Mouse (Mus musculus) cerebellum, adult 2 months (tissue): ENCODE measurements at regions not wholly inside any gene's neighbourhood (a gene's known extent, or its start where the extent isn't known, plus 50 kb on each side); places are given as distances from the start of the nearest gene placed in this dataset.
A peak's percentile ranks its signal among the peaks of the same experiment; 100 is the strongest.

Experiments
- DNase-seq, 2 experiments: peaks; one replicate each; pipeline ENCODE4 v3.0.0; 2021
- H3K27ac ChIP-seq: fragments of 200-500 bp; 2 replicates; pipeline ENCODE4 v1.5.1; 2012; ENCODE audit warnings: low read length, control low read depth, inconsistent platforms; ENCODE audit not compliant: insufficient read depth
- H3K27me3 ChIP-seq: fragments of 200-500 bp; 2 replicates; pipeline ENCODE4 v1.6.1; 2012; ENCODE audit warnings: inconsistent platforms, mild to moderate bottlenecking, low read length, moderate library complexity; ENCODE audit not compliant: control insufficient read depth, insufficient read depth
- H3K4me1 ChIP-seq: fragments of 200-500 bp; 2 replicates; pipeline ENCODE4 v1.6.1; 2011; ENCODE audit warnings: low read length; ENCODE audit not compliant: control insufficient read depth, insufficient read depth
- H3K4me3 ChIP-seq: fragments of 200-500 bp; replicated peaks from 2 replicates; pipeline ENCODE3; 2011; ENCODE audit warnings: mild to moderate bottlenecking, low read depth, low read length, control low read depth; ENCODE audit not compliant: insufficient read depth
- CTCF ChIP-seq: fragments of 200-500 bp; IDR thresholded peaks from 2 replicates; pipeline ENCODE4 v1.5.1; 2011; ENCODE audit warnings: low read depth, mild to moderate bottlenecking, control low read depth, low read length, moderate library complexity, borderline replicate concordance; ENCODE audit not compliant: insufficient read depth
- POLR2A ChIP-seq: fragments of 200-500 bp; IDR thresholded peaks from 2 replicates; pipeline ENCODE4 v1.6.1; 2011; ENCODE audit warnings: low read length, control low read depth, borderline replicate concordance; ENCODE audit not compliant: insufficient read depth
- WGBS: fragments of 180-500 bp; shearing (Covaris S2); methylation state at CpG from one replicate; pipeline ENCODE4 v1.1.7; 2018; 5-methylcytosine and 5-hydroxymethylcytosine counted together

DNA sequence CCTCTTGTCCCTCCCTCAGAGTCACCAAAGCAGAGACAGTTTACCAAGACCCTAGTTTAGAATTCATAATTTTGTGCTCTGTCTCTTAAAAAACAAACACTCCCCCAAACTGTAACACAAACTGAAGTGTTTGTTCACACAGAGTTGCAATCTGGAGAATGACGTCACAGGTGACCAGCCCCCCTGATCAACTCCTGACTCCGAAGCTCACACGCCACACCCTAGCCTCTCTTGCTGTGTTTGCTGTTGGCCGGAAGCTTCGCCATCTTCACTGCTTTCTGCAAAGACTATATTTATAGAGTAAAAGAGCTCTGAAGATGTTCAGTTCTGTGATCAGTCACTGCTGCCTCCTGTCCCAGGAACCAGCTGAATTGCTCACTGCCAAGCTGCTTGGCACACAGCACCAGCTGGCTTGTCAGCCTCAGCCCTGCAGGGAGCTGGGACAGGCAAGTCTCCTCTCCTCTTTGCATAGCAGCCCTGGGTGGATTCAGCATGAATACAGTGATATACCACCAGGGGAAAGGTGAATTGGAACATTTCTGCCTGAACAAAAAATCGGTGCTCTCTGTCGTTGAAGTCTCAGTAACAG is 57.3 kb upstream of the Tspan2 start:
- Histone ChIP-seq H3K4me1 (peaks cover 2% of the 10 kb centered on the region; the same call in 1 of the 2 replicates), H3K27me3 (no peaks in the 10 kb centered on the region), H3K4me3 (peak overlapping the region; percentile 37), H3K27ac (no peak overlapping the region)
- peak; percentile 67 to 81 for DNase-seq
- WGBS = 4% methylated on average over 7 of the region's 7 CpGs
- TF ChIP-seq CTCF (no peak), POLR2A (no peak)

DNA sequence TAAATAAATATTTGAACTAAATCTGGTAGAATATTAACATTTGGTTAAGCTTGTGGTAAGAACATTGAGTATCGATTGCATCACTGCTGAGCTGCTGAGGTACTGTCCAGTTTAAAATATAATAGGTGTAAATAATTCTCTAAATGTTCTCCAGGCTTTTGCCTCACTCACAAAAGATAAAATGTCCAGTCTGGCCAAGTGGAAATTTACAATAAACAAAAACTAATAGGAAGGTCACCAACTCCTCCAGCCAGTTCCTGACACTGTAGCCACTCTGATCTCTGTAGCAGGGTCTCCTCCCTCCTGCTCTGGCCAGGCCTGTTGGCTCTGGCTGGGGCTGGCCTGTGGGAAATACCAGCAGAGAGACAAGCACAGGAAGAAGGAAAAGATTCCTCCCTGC is 55.8 kb upstream of the Tspan2 start:
- Histone ChIP-seq H3K4me3 (no peak overlapping the region), H3K27me3 (no peaks in the 10 kb centered on the region), H3K27ac (no peak overlapping the region), H3K4me1 (peaks cover 2% of the 10 kb centered on the region; the same call in 1 of the 2 replicates)
- WGBS = 96% methylated on average over 1 of the region's 1 CpGs
- TF ChIP-seq CTCF = no peak
- no peak for DNase-seq

DNA sequence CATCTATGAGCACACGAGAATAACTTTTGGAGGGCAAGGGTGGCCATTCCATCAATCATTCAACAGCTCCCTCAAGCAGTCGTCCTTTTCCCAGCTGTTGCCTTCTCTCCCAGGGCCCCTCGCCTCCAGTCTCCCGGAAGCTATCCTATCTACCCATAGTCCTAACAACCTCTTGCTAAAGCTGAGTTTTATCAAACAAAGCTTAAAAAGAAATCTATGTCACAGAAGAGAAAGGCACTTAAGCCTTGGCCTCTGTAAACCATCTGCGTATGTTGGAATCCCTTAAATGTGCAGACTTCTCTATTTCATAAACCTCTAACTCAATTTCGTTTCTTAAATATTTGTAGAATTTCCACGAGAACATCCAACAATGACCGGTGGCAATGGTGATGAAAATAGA is 51.9 kb upstream of the Tspan2 start:
- no peak overlapping the region for H3K4me3 ChIP-seq
- H3K27ac ChIP-seq = no peak overlapping the region
- DNase-seq = no peak
- WGBS = 88% methylated on average over 8 of the region's 8 CpGs
- H3K27me3 ChIP-seq = no peaks in the 10 kb centered on the region
- no peaks in the 10 kb centered on the region for H3K4me1 ChIP-seq
- TF ChIP-seq CTCF (no peak), POLR2A (no peak)

DNA sequence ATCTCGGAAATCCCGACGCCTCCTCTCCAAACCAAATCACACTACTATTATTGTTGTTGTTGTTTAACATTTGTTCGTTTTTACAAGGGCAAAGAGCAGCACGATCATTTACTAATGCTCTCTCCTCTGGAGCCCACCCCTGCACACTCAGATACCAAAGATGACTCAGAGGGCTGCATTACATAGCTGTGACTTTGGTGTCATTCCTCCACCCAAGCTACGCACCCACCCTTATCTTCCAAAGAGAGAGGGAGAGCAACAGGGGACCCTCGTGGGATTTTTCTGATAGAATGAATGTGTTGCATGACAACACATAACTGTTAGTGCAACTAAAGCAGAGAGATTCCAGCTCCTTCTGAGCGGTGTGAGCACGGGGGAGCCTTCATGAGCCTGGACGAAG is 50.8 kb upstream of the Tspan2 start:
- TF ChIP-seq POLR2A (no peak), CTCF (no peak)
- 91% methylated on average over 10 of the region's 10 CpGs for WGBS

More for the DNA sequence above, 50.8 kb upstream of the Tspan2 start:
- no peak overlapping the region for H3K4me3 ChIP-seq
- no peak for DNase-seq
- no peaks in the 10 kb centered on the region for H3K4me1 ChIP-seq
- no peak overlapping the region for H3K27ac ChIP-seq
- H3K27me3 ChIP-seq = no peaks in the 10 kb centered on the region
